Mouse (Mus musculus): ENCODE results near the gene Olr1.

The Olr1 gene

GRCm38 (mm10) chr6:129507024-129507423 is at the start of gene Olr1:
Gene Olr1, minus strand, starts transcription at chr6:129507165.
- no peak for DNase-seq (ENCODE audit: low read depth)

GRCm38 (mm10) chr6:129548009-129548408 is 41.0 kb upstream of the Olr1 start:
- DNase-seq (ENCODE audit: low read depth), result no peak

- DNase-seq (ENCODE audit: low read depth), result no peak
Observed at GRCm38 (mm10) chr6:129547277-129547676, 40.3 kb upstream of the Olr1 start.

- no peak for DNase-seq (ENCODE audit: low read depth)
Observed at GRCm38 (mm10) chr6:129543709-129544606, 37.0 kb upstream of the Olr1 start.

GRCm38 (mm10) chr6:129542540-129542939 is 35.6 kb upstream of the Olr1 start:
- DNase-seq (ENCODE audit: low read depth), result no peak

- DNase-seq (ENCODE audit: low read depth), result no peak
Observed at GRCm38 (mm10) chr6:129541931-129542330, 35.0 kb upstream of the Olr1 start.

- DNase-seq (ENCODE audit: low read depth), result no peak
Observed at GRCm38 (mm10) chr6:129538555-129538954, 31.6 kb upstream of the Olr1 start.

- DNase-seq (ENCODE audit: low read depth), result no peak
Observed at GRCm38 (mm10) chr6:129535723-129536122, 28.8 kb upstream of the Olr1 start.

- no peak for DNase-seq (ENCODE audit: low read depth)
Observed at GRCm38 (mm10) chr6:129534627-129535190, 27.7 kb upstream of the Olr1 start.

GRCm38 (mm10) chr6:129534057-129534456 is 27.1 kb upstream of the Olr1 start:
- no peak for DNase-seq (ENCODE audit: low read depth)

- DNase-seq (ENCODE audit: low read depth), result no peak
Observed at GRCm38 (mm10) chr6:129532942-129533860, 26.2 kb upstream of the Olr1 start, which contains the start of gene Gabarapl1. Gene Gabarapl1, plus strand, starts transcription at chr6:129533160.

- DNase-seq (ENCODE audit: low read depth), result no peak
Observed at GRCm38 (mm10) chr6:129532556-129532941, 25.6 kb upstream of the Olr1 start.

- no peak for DNase-seq (ENCODE audit: low read depth)
Observed at GRCm38 (mm10) chr6:129530261-129530660, 23.3 kb upstream of the Olr1 start.

GRCm38 (mm10) chr6:129529605-129530004 is 22.6 kb upstream of the Olr1 start:
- DNase-seq (ENCODE audit: low read depth), result no peak

- no peak for DNase-seq (ENCODE audit: low read depth)
Observed at GRCm38 (mm10) chr6:129527416-129527815, 20.5 kb upstream of the Olr1 start.

- DNase-seq (ENCODE audit: low read depth), result no peak
Observed at GRCm38 (mm10) chr6:129526069-129526468, 19.1 kb upstream of the Olr1 start.

- no peak for DNase-seq (ENCODE audit: low read depth)
Observed at GRCm38 (mm10) chr6:129517752-129518408, 10.9 kb upstream of the Olr1 start.

- no peak for DNase-seq (ENCODE audit: low read depth)
Observed at GRCm38 (mm10) chr6:129516388-129516787, 9.4 kb upstream of the Olr1 start.

- DNase-seq (ENCODE audit: low read depth), result no peak
Observed at GRCm38 (mm10) chr6:129515068-129515467, 8.1 kb upstream of the Olr1 start.

GRCm38 (mm10) chr6:129514376-129514775 is 7.4 kb upstream of the Olr1 start:
- no peak for DNase-seq (ENCODE audit: low read depth)

- DNase-seq (ENCODE audit: low read depth), result no peak
Observed at GRCm38 (mm10) chr6:129513409-129513808, 6.4 kb upstream of the Olr1 start.

GRCm38 (mm10) chr6:129512868-129513267 is 5.9 kb upstream of the Olr1 start:
- DNase-seq (ENCODE audit: low read depth), result no peak

Data from c-Kit-positive CD71-negative TER-119-negative erythroid progenitor cells, embryonic 14.5 days (primary cell).